ENCODE assay signal across 8 mouse cellular contexts in the genomic region with DNA sequence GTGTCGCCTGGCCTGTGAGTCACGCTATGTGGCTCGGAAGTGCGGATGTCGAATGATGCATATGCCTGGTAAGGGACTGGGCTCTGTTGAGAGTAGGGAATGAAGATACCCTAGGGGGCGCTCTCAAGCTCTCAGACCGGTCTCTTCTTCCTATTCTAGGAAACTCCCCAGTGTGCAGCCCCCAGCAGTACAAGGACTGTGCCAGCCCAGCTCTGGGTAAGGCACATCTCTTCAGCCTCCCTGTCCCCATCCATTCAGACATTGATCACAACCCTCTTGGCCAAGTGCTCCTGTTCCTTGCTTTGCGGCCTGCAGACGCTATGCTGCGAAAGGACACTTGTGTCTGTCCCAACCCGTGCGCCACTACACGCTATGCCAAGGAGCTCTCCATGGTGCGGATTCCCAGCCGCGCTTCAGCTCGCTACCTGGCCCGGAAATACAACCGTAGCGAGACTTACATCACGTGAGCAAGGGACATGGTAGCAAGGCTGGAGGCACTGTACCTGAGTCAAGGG. TPM values are rescaled to one million over a fixed set of nuclear protein-coding genes. Genes with fewer than 3 reads are reported as not detected.
A peak's percentile ranks its signal among the peaks of the same experiment; 100 is the strongest.
DNase-seq lines count a peak whose midpoint lies in the region; ATAC-seq and TF ChIP-seq lines count a peak whose summit lies in the region.

No protein-coding gene starts in this region.

- H3K4me3 ChIP-seq in left cerebral cortex, adult 2 months: no peak overlapping the region

- DNase-seq in urinary bladder, postnatal 14 days (ENCODE audit: low spot score): peak; percentile 63
- no peak for DNase-seq in urinary bladder, postnatal 10 days (ENCODE audit: low spot score)
- DNase-seq in gastrocnemius, postnatal 14 days: peak; percentile 58
- DNase-seq in induced T-regulatory cell, adult 2 months (ENCODE audit: low read depth): peak; percentile 83
- DNase-seq in left cerebral cortex, adult 2 months (ENCODE audit: extremely low spot score in 1 of 2, low spot score in 2 of 2): peak; percentile 54 to 63
- peak; percentile 88 for DNase-seq in lung, postnatal 36 days
- DNase-seq in retina, postnatal 1 day: peak; percentile 83

- ATAC-seq in common myeloid progenitor, adult 5-6 weeks (replicated peaks; ENCODE audit: low read depth, poor library complexity, severe bottlenecking): peak; percentile 76

- no peak overlapping the region for H3K27ac ChIP-seq in left cerebral cortex, adult 2 months

- intact Hi-C loops in gastrocnemius, postnatal 14 days (cut with DNase I; ENCODE audit: low total_unique reads): loop anchor here (5.0 kb wide), 1 partner anchor 56 kb away; no protein-coding TSS in a partner anchor
- intact Hi-C loops in left cerebral cortex, adult 2 months (cut with DNase I): loop anchor here (2.0 kb wide), 1 partner anchor 55 kb away; no protein-coding TSS in a partner anchor

- TF ChIP-seq CTCF in left cerebral cortex, adult 2 months (IDR thresholded peaks at IDR 0.05): peak; percentile 73

RNA-seq across cellular contexts. Expression of a gene that starts 3.1 kb away (rescaled TPM):
- not detected in 2 replicates for total RNA-seq in common myeloid progenitor, adult 5-6 weeks (2017)
- under 1 TPM in 1 of 2 experiments, not detected in 1; 0.29 TPM for total RNA-seq in gastrocnemius, postnatal 14 days (2021)
- total RNA-seq in left cerebral cortex, adult 2 months (2021): under 1 TPM in 1 of 2 experiments, not detected in 1; 0.36 TPM

RNA-seq across cellular contexts. Expression of a gene that starts 7.1 kb away (rescaled TPM):
- total RNA-seq in common myeloid progenitor, adult 5-6 weeks (2017): 13.9 and 14.3 TPM in 2 replicates
- total RNA-seq in gastrocnemius, postnatal 14 days (2021): 10 to 100 TPM; 12.4 to 13.4 TPM
- total RNA-seq in left cerebral cortex, adult 2 months (2021): 100 to 1,000 TPM; 118 to 129 TPM

RNA-seq across cellular contexts. Expression of a gene that starts 7.4 kb away (rescaled TPM):
- total RNA-seq in common myeloid progenitor, adult 5-6 weeks (2017): 18.9 and 35.9 TPM in 2 replicates
- total RNA-seq in gastrocnemius, postnatal 14 days (2021): 10 to 100 TPM; 21.7 to 22.8 TPM
- total RNA-seq in left cerebral cortex, adult 2 months (2021): 10 to 100 TPM; 31.0 to 33.8 TPM

RNA-seq across cellular contexts. Expression of a gene that starts 22.8 kb away (rescaled TPM):
- 11.5 and 32.2 TPM in 2 replicates for total RNA-seq in common myeloid progenitor, adult 5-6 weeks (2017)
- total RNA-seq in gastrocnemius, postnatal 14 days (2021): 10 to 100 TPM; 36.2 to 43.6 TPM
- total RNA-seq in left cerebral cortex, adult 2 months (2021): 10 to 100 TPM; 45.3 to 54.9 TPM

RNA-seq across cellular contexts. Expression of a gene that starts 24.3 kb away (rescaled TPM):
- 0.78 and 4.5 TPM in 2 replicates for total RNA-seq in common myeloid progenitor, adult 5-6 weeks (2017)
- under 1 TPM; 0.11 to 0.14 TPM for total RNA-seq in gastrocnemius, postnatal 14 days (2021)
- 1 to 10 TPM; 4.0 to 4.2 TPM for total RNA-seq in left cerebral cortex, adult 2 months (2021)
